Mouse (Mus musculus): ENCODE results near the gene Mal.

GRCm38 (mm10) chr2:127705267-127705666, 48.8 kb upstream of the Mal start:
- TF ChIP-seq POLR2A (IDR thresholded peaks at IDR 0.05; ENCODE audit: borderline replicate concordance, control insufficient read depth, low read depth, low read length) (no peak), CTCF (IDR thresholded peaks at IDR 0.05; ENCODE audit: control insufficient read depth, insufficient read depth, low read length) (no peak)

Measured in bone marrow, adult 2 months (tissue).